Mouse (Mus musculus) skeletal muscle tissue, adult 2 months (tissue): ENCODE results near the gene Scrt2.
A peak's percentile ranks its signal among the peaks of the same experiment; 100 is the strongest.

Experiments used
- DNase-seq: peaks from one replicate; pipeline ENCODE4 v3.0.0-alpha.2; 2012; ENCODE audit warnings: low read depth, low spot score

Scrt2 gene

GRCm38 (mm10) chr2:152142571-152142970 lies 61.2 kb downstream of the Scrt2 start:
- DNase-seq: no peak

GRCm38 (mm10) chr2:152143279-152144157 lies 62.2 kb downstream of the Scrt2 start, which contains the start of gene Tcf15:
Tcf15 (plus strand) TSS chr2:152143561.
- DNase-seq: peak; percentile 43

- DNase-seq: no peak
Measured at GRCm38 (mm10) chr2:152144158-152144450, 62.8 kb downstream of the Scrt2 start.

DNA sequence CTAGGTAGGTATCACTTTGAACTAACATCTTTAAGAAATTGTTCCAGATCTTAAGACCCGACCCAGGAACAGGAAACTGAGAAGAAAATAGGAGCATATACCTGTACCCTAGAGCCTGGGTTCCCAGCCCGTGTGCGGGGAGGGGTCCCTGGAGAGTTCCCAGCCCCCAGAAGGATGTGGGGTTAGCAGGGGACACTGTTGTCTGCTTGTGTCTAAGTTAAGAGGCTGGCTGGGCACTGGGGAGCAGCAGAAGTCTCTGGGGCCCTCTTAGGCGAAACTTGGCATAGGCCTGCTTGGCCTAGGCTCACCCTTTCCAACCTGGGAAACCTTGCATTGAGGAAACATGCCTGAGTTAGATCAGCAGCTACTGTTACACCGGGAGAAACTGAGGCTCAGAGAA lies 63.2 kb downstream of the Scrt2 start:
- no peak for DNase-seq
